Mouse (Mus musculus) left cerebral cortex, adult 2 months (tissue): ENCODE measurements around the gene Gm21987. TPM values are rescaled to one million over a fixed set of nuclear protein-coding genes. Genes with fewer than 3 reads are reported as not detected.

Experiments
- DNase-seq, 2 experiments: peaks; one replicate each; pipeline ENCODE4 v3.0.0; 2021 to 2022; ENCODE audit warnings: low spot score in 2 of 2, mixed read lengths in 1 of 2; ENCODE audit errors: extremely low spot score in 1 of 2
- H3K27ac ChIP-seq: fragments of 200-600 bp; 2 replicates; pipeline ENCODE4 v1.8.1; 2022
- H3K4me3 ChIP-seq: fragments of 200-600 bp; 2 replicates; pipeline ENCODE4 v1.8.1; 2022
- CTCF ChIP-seq: fragments of 200-600 bp; IDR thresholded peaks from 2 replicates; pipeline ENCODE4 v1.8.1; 2022; ENCODE audit warnings: antibody characterized with exemption, mild to moderate bottlenecking, moderate library complexity
- intact Hi-C: fragments of 180-260 bp; cut with DNase I; formaldehyde crosslinking; loops from one replicate; pipeline ENCODE4 v1.15.1; 2025
- long read RNA-seq, 2 experiments: library from polyadenylated mRNA; stranded (forward); transcript quantifications; one replicate each; pipeline ENCODE4 v2.0.0; 2021; ENCODE audit warnings: borderline mapping rate in 2 of 2
- total RNA-seq, 2 experiments: library from RNA; stranded (reverse); gene quantifications; 2 replicates each; pipeline ENCODE4 v1.2.3; 2021

The Gm21987 gene
- total RNA-seq = not detected
- long read RNA-seq, experiment 1 = 0 reads
- long read RNA-seq, experiment 2 = 0 reads

DNA sequence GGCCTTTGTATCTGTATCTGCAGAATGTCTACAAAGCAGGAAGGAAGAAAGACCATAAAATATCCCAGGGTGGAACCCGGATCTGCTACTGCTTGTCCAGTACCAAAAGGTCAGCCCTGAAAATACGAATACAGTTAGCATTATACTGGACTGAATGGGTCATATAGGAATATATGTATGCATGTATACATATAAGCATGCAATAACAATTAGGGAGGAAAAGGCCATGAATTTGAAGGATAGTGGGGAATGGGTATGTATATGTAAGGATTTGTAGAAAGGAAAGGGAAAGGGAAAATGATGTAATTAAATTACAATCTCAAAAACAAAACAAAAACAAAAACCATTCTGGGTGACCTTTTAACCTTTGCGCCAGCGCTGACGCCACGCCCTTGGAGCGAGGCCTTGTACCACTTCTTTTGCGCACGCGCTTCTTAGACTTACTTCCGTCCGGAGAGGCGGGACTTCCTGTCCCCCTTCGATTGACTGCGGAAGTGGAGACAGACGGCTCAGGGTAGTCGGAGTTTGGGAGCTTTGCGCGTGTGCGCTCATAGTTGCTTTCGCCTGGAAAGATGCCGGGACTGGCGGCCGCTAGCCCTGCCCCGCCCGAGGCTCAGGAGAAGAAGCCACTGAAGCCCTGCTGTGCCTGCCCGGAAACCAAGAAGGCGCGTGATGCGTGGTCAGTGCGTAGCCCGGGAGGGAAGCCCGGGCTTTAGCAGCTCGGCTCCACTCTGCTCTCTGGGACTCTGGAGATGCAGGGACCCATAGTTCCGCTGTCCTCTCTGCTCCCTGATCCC, at the start of gene Gm21987, which contains the start of gene Cox17:
TSS of gene Gm21987 (plus strand) at position 512 of the 797 bp plus-strand sequence.
TSS of gene Cox17 (plus strand) at position 463 of the 797 bp plus-strand sequence.
- intact Hi-C loops = loop anchor here (2.0 kb wide), 2 partner anchors 106 to 160 kb away; partner anchors contain the start of gene Adprh
- DNase-seq = peak; percentile 89 to 91

DNA sequence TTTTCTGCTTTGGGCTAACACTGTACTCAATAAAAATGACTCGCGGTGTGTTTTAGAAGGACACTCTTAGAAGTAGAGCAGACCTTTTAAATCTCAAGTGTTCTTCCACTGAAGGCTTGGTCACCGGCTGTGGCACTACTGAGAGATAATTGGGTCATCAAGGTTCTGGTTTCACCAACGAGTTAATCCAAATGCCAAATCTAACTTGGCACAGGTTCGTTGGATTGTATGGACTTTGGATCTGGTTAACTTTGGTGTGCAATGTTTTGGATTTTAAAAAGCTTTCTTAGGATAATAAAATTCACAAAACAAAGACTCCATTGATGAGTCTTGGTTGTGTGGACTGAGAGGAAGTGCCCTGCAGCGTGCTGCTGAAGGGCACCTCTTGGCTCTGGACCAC, 48.4 kb upstream of the Gm21987 start:
- no peak for TF ChIP-seq CTCF
- intact Hi-C loops = no loop called here
- Histone ChIP-seq H3K4me3 (no peak overlapping the region), H3K27ac (no peak overlapping the region)
- no peak for DNase-seq

More for the DNA sequence above, at the start of gene Gm21987, which contains the start of gene Cox17:
- Histone ChIP-seq H3K27ac (peak within 1 kb of the TSS; percentile 87), H3K4me3 (peak within 1 kb of the TSS; percentile 74)
- TF ChIP-seq CTCF = no peak

DNA sequence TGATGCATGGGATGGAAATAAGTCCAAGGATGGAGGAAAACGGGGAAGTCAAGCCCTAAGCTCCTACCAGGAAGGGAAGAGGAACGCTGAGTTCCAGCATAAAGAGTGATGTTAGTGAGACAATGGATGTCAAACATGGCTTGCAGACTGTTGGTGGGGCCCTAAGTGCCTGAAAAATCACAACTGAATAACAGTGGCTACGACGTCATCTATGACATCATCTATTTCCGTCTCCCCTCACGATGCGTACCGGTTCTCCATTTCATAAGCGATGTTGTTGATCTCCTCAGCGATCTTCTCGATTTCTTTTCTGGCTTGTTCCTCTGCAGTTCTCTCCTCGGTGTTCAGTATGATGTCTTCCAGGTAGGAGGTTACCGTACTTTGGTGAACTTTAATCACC, 44.5 kb upstream of the Gm21987 start:
- no peak overlapping the region for H3K4me3 ChIP-seq
- no peak for DNase-seq
- intact Hi-C loops = no loop called here
- TF ChIP-seq CTCF = no peak
- no peak overlapping the region for H3K27ac ChIP-seq

DNA sequence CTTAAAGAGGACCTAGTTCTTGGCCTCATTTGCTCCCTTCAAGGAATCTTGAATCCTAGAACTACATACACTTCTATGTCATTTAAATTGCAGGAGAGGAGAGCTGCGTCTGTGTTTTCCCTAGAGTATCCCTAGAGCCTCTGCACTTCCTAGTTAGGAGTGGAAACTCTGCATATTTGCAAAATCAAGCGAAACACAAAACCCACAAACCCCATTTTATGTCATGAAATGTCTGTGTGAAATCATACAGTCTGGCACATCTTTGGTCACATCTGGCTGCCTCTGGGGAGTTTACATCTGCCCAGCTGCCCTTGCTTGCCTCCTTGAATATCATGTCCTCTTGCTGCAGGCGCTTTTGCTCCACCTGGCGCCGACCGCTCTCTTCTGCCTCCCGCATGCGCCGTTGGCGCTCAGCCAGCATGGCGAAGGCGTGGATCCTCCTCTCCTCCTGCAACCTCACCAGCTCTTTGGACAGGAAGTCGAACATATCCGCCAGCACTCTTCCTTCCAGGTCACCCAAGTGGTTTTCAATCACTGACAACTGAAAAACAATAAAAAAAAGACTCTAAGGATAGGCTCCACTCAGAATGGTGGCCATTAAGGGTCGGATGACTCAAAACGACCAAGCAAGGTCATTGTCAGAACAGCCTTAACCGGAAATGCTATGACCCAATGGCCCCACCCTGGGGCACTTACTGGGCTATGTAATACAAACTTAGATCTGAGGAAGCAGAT, 42.2 kb upstream of the Gm21987 start:
- intact Hi-C loops = no loop called here
- no peak for TF ChIP-seq CTCF

DNA sequence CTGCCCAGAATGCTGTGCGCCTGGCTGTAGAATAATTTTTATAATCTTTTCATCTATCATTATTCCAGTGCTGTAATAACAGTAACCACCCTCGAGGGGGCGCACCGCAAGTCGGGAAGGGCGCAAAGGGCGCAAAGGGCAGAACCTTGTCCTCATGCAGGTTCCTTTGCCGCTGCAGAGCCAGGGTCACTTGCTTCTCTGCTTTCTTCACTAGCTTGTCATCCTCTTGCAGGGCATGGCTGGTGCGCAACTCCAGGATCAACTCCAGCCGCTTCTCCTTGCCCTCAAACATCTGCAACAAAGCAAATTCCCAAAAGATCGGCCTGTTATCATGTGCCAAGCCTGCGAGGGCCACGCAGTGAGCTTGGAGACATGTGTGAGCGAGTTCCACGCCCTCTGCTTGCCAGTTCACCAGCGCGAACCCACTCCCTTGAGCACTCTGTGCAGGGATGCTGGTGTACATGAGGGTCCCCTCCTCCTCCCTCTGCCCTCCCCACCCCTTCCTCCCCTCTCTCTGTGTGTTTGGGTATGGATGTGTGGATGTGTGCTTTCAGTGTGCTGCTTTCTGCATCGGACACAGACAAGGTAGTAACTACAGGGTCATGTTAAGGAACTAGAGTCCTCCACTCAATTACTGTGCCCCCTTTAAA, 40.1 kb upstream of the Gm21987 start:
- TF ChIP-seq CTCF = peak; percentile 54
- intact Hi-C loops = no loop called here
- no peak overlapping the region for H3K27ac ChIP-seq
- H3K4me3 ChIP-seq = no peak overlapping the region
- DNase-seq = no peak

More for the DNA sequence above, 42.2 kb upstream of the Gm21987 start:
- H3K4me3 ChIP-seq = no peak overlapping the region
- no peak for DNase-seq
- H3K27ac ChIP-seq = no peak overlapping the region

DNA sequence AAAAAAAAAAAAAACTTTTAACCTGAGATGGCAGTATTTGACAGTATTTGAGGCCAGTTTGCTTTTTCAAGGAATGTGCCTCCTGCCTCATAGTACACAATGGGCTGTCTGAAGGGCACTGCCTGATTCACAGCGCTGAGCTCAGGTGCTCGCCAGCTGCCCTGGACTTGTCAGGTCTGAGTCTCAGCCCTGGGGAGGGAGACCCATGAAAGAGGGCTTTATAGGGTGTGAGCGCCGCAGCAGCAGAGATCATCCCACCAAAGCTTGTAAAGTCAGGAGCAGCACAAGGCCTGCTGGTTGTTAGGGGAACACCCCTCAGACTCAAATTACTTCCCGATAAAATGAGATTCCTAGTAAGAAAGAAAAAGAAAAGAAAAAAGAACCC, 39.6 kb upstream of the Gm21987 start:
- no peak for DNase-seq
- intact Hi-C loops = no loop called here
- H3K27ac ChIP-seq = no peak overlapping the region
- H3K4me3 ChIP-seq = no peak overlapping the region
- no peak for TF ChIP-seq CTCF

DNA sequence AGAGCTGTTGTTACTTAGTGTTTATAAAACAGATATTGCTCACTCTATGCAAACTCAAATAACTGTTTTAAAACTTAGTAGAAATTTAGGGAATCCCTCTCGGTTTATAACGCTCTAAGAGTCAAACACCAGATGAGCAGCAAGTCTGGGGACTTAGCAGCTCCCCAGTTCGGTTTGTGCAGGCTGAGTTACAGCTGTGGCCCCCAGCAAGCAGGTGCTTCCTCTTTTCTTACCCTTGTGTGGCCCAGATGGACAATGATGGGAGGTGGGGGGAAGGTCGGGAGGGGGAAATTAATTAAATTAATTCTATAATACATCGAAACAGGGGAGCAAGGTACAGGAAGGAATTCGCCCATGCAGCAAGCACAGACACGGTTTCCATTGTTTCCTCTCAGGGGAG, 39.2 kb upstream of the Gm21987 start:
- H3K27ac ChIP-seq = no peak overlapping the region
- TF ChIP-seq CTCF = no peak
- intact Hi-C loops = no loop called here

DNA sequence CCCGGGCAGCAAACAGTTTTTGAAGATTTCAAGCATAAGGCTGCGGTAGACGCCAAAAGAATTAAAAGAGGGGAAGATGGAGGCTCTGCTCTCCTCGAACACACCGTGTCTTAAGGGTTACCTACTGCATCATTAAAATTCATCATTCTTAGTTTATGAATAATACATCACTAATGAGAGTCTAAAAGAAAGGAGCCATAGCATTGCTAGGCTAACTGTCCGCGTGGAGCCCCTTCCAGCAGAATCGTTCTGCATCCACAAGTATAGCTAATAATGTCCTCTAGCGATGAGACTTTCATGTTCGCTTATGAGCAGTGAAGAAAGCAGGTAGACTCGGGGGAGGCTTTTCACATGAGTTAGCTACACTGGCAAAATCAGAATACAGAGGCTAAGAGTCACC, 38.6 kb upstream of the Gm21987 start:
- TF ChIP-seq CTCF = no peak
- DNase-seq = no peak
- Histone ChIP-seq H3K27ac (no peak overlapping the region), H3K4me3 (no peak overlapping the region)
- intact Hi-C loops = no loop called here

More for the DNA sequence above, 39.2 kb upstream of the Gm21987 start:
- no peak overlapping the region for H3K4me3 ChIP-seq
- DNase-seq = no peak

DNA sequence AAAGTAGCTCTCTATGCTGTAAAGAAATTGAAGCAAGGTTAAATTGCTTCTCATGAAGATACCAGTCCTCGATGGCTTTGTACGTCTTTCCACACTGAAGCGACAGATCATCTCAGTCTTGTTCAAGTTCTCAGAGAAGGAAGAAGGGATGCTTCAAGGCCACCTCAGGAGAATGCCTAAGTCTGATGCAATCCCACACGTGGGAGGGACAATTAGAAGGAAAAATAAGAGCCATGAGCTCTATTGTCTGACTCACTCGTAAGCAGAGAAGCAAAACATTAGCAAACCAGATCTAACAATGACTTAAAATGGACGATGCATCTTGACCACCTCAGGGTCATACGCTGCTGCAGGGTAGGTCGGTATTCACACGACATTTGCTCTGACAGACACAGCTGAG, 28.3 kb upstream of the Gm21987 start:
- TF ChIP-seq CTCF = no peak
- intact Hi-C loops = no loop called here
- H3K27ac ChIP-seq = no peak overlapping the region
- no peak overlapping the region for H3K4me3 ChIP-seq
- no peak for DNase-seq

DNA sequence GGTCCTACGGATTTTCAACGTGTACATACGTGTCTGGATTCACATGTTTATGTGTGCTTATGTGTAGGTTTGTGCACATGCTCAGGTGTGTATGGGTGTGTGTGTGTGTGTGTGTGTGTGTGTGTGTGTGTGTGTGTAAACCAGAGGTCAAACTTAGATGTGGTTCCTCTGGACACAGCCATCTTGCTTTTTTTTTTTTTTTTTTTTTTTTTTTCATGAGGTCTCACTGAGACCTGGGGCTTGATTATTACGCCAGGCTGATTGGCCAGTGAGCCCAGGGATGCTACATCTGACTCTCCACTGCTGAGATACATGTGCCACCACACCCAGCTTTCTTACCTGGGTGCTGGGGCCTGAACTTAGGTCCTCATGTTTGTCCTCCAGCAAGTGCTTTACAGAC, 27.8 kb upstream of the Gm21987 start:
- H3K4me3 ChIP-seq = no peak overlapping the region
- TF ChIP-seq CTCF = no peak
- no peak overlapping the region for H3K27ac ChIP-seq
- intact Hi-C loops = no loop called here
- DNase-seq = no peak

DNA sequence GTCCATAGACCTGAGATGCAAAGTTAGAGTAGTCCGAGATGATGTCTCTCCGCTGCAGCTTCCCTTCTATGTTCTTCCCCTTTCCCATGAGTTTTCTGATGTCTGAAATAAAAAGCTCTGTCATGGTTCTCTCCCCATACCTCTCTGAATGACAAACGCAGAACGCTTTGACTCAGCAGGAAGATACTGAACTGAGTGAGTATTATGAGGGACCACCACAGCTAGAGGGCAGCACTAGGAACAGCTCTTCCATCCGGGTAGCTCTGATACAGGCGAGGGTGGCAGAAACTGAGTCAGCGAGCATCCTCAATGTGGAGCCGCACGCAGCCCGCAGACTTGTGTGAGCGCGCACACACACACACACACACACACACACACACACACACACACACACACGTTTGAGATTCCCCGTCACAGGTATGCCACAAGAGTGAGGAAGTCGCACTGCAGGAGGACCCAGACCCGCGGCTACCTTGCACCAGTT, 25.3 kb upstream of the Gm21987 start:
- intact Hi-C loops = no loop called here
- Histone ChIP-seq H3K27ac (no peak overlapping the region), H3K4me3 (no peak overlapping the region)
- peak; percentile 60 for DNase-seq
- peak; percentile 64 for TF ChIP-seq CTCF

DNA sequence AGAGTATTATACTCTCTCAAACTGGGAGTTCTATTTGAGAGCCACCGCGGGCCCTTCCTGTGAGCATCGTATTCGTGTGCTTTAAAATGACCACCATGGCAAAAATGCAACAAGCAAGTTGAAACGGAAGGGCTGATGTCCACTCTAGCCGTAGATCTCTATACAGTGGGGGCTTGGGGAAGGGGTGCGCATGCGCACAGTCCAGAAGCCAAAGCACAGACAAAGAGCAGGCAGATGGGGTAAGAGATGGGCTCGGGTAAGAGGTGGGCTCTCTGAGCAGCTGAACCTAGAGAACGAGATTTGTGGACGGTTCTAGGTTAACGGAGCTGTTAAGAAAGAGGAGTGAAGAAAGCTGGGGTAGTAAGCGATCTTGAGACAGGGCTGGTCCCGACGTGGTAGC, 22.5 kb upstream of the Gm21987 start:
- intact Hi-C loops = no loop called here
- H3K4me3 ChIP-seq = no peak overlapping the region
- H3K27ac ChIP-seq = no peak overlapping the region
- DNase-seq = no peak
- no peak for TF ChIP-seq CTCF
